Mouse (Mus musculus) embryonic fibroblast, embryonic 13.5 days (primary cell): Measurements from ENCODE around the gene Hsd17b3. TPM values are rescaled to one million over a fixed set of nuclear protein-coding genes. Genes with fewer than 3 reads are reported as not detected.
A peak's percentile ranks its signal among the peaks of the same experiment; 100 is the strongest.

Experiments
- H3K27ac ChIP-seq: 2 replicates; pipeline ENCODE4 v1.5.1; 2012; ENCODE audit warnings: low read length, control low read depth, inconsistent platforms; ENCODE audit not compliant: insufficient read depth
- H3K4me1 ChIP-seq: 2 replicates; pipeline ENCODE4 v1.6.1; 2011; ENCODE audit warnings: low read length; ENCODE audit not compliant: control insufficient read depth, insufficient read depth
- H3K4me3 ChIP-seq: 2 replicates; pipeline ENCODE4 v1.5.1; 2011; ENCODE audit warnings: mild to moderate bottlenecking, control low read depth, low read length; ENCODE audit not compliant: insufficient read depth
- CTCF ChIP-seq: IDR thresholded peaks from 2 replicates; pipeline ENCODE4 v1.5.1; 2011; ENCODE audit warnings: mild to moderate bottlenecking, control low read depth, low read length, moderate library complexity, borderline replicate concordance; ENCODE audit not compliant: insufficient read depth
- POLR2A ChIP-seq: IDR thresholded peaks from 2 replicates; pipeline ENCODE4 v1.6.1; 2011; ENCODE audit warnings: low read depth, mild to moderate bottlenecking, control low read depth, low read length, moderate library complexity
- polyA plus RNA-seq: library from polyadenylated mRNA; stranded (reverse); fragments of >200 nt; gene quantifications from 2 replicates; pipeline ENCODE4 v1.2.4, GENCODE M21; 2011; ENCODE audit warnings: low read depth; ENCODE audit not compliant: missing spikeins, insufficient read length

Hsd17b3 gene
- not detected in 2 replicates for polyA plus RNA-seq

DNA sequence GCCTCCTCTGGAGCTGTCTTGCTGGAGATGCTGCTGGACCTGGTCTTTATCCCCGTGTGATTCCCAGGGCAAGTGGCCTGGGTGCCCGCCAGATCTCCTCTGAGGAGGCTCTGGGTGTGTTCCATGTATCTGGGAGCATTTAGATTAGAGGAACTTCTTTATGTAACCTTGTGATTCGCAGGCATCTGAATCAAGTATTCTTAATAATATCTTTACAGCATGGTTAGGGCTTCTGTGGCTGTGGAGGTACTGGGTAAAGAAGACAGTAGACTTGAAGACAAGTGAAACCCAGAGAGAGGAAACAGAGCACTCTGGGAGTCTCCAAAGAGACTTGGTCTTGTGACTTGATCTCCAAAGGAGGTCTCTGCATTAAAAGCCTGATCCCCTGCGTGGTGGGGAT lies at the start of gene Hsd17b3:
Gene Hsd17b3, minus strand, starts transcription at position 101 of the 400 bp plus-strand sequence.
- no peak within 1 kb of the TSS for H3K4me3 ChIP-seq
- H3K27ac ChIP-seq = no peak within 1 kb of the TSS
- TF ChIP-seq CTCF (no peak), POLR2A (no peak)
- no peaks in the 10 kb centered on the region; the same call in 1 of the 2 replicates for H3K4me1 ChIP-seq

DNA sequence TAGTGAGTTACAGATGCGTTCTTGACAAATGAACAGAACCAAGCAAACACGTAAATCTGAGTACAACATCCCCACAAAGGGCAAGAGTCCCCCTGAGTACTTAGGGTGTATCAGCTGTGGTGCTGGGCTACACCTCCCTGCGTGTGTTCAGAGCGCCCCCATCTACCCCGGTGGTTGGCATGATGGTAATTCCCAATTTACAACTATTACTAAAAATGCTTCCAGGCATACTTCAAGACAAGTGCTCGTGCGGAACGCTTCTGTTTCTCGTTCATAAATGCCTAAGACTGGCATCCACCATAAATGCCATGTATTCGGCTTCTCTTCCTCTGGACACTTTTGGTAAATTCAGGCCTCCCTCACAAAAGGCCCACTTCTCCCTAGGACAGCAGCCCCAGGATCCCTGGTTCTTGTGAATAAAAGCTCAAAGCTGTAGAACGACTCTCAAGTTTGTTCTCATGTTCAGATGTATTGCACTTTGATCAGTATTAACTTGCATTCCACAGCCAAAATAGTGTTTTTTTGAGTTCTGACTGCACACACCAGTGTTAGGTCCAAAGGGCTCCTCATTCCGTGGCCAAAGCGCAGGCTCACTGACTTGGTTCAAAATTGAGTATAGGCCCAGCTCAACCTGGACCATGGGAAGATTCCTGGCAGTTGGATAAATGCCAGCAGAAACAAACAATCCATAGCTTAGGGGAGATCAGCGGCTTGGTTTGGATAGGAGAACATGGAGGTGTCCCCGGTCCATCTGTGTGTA lies 40.8 kb upstream of the Hsd17b3 start:
- Histone ChIP-seq H3K4me3 (peak overlapping the region; percentile 41), H3K4me1 (no peaks in the 10 kb centered on the region; the same call in 1 of the 2 replicates), H3K27ac (peak overlapping the region; percentile 45)
- TF ChIP-seq POLR2A (peak; percentile 43; the same call in 1 of the 2 replicates), CTCF (peak; percentile 59; the same call in 1 of the 2 replicates)

DNA sequence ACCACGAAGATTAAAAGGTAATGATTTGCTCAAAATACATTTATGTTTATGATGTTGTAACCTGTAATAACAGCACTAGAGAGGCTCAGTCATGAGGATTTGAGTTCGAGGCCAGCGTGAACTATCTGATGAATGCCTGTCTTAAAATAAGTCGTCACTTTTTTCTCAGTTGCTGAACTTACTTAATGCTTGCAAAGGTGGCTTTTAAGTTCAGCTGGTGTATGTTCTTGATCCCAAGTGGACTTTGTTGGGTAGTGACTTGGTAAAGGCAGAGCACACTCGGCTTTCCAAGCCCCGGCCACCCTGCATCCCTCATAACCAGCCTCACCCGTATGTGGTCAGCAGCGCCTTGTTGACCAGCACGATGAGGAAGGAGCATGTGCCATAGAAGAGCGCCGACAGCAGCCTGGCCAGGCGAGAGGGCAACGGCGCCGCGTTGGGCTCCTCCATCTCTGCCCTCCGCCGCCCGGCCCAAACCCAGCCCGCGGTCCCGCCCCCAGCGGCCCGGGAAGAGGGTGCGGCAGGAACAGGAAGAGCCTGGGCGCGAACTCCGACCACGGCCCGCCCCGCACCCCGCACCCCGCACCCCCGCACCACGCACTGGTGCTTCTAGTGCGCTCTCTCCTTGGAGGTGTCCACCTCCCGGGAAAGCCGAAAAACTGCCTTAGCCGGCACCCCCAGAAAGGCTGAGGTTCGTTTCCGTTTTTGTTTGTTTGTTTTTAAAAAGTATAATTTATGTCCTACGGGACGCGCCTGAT lies 40.0 kb upstream of the Hsd17b3 start, which contains the start of gene Slc35d2:
Gene Slc35d2, minus strand, starts transcription at position 511 of the 758 bp plus-strand sequence.
- TF ChIP-seq POLR2A = peak; percentile 88
- TF ChIP-seq CTCF = no peak
- H3K4me1 ChIP-seq = no peaks in the 10 kb centered on the region; the same call in 1 of the 2 replicates
- peak within 1 kb of the TSS; percentile 53 for H3K4me3 ChIP-seq
- peak within 1 kb of the TSS; percentile 45 for H3K27ac ChIP-seq

DNA sequence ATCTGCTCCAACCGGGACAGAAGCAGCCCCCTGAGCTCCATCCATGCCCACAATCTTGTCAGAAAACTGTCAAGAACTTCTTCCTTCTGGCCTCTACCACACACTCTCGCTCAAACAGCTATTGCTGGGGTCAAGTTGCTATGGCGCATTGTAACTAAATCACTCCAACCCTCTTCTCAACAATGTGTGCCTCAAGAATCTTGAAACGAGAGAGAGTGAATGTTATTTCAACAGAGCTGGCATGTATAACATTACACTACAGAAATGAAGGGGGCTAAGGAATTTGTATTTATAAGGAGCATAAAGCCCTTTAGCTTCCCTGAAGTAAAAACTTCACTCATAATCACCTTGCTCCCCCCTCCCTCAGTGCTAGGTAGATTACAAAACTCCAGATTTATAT lies 37.3 kb upstream of the Hsd17b3 start:
- Histone ChIP-seq H3K4me1 (no peaks in the 10 kb centered on the region; the same call in 1 of the 2 replicates), H3K4me3 (no peak overlapping the region), H3K27ac (no peak overlapping the region)
- TF ChIP-seq POLR2A (no peak), CTCF (no peak)

DNA sequence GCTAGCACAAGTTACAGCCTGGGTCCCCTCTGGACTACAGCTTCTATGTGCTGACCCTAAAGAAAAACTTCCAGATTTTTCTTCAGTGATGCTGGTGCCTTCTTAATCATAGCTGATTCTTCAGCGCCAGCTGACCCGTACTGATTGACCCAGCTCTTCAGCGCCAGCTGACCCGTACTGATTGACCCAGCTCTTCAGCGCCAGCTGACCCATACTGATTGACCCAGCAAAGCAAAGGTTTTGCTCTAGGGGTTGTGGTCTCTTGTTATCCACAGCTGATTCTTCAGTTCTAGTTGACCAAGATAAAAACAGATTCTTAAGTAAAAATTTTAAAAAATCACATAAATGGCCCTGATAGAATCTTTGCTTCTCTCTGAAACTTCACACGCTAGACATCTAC lies 35.9 kb upstream of the Hsd17b3 start:
- Histone ChIP-seq H3K27ac (no peak overlapping the region), H3K4me3 (no peak overlapping the region), H3K4me1 (no peaks in the 10 kb centered on the region; the same call in 1 of the 2 replicates)
- TF ChIP-seq CTCF (no peak), POLR2A (no peak)

DNA sequence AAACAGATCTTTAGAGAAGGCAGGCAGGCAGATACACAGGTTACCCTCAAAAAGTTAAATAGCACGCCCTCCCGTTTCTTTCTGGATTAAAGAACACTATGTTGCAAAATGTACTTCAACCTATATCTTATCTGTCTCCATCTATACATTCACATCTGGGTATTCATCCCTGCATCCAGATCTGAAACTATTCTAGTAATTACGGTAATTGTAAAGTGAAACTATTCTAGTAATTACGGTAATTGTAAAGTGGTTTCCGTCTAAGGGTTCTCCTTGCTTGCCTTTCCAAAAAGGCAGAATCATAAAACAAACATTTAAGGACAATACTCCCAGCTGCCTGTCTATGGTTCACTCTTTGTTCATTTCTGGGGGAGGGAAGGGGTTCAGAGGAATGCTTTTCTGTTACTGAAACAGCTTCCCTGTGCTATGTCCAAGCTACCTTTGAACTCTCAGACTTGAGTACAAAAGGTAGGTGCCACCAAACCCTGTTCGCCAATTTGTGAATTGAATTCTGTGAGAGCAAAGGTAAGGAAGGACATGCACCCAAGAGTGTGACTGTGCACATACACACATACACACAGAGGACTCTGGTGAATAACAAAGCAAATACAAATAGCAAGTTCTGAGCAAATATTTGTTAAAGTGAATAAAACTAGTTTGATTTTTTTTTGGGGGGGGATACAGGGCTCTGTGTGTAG lies 34.6 kb upstream of the Hsd17b3 start:
- Histone ChIP-seq H3K4me3 (no peak overlapping the region), H3K4me1 (no peaks in the 10 kb centered on the region; the same call in 1 of the 2 replicates), H3K27ac (no peak overlapping the region)
- TF ChIP-seq POLR2A = no peak
- no peak for TF ChIP-seq CTCF

DNA sequence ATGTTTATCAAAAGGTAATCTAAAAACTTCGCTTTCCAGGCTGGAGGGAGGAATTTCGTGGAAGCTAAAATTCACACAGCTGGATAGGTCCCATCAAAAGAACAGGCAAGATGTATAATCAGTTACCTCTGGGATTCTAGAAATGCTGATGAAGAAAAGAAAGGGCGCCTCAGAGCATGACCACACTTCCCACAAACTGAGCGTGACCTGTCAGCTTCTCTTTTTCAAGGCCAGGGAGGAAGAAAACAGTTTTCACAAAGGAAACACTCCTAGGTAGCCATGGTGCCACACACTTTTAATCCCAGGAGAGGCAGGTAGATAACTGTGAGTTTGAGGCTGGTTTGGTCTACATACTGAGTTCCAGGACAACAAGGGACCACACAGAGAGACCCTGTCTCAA lies 31.7 kb upstream of the Hsd17b3 start:
- H3K4me1 ChIP-seq = no peaks in the 10 kb centered on the region
- H3K27ac ChIP-seq = no peak overlapping the region
- no peak for TF ChIP-seq POLR2A
- no peak for TF ChIP-seq CTCF
- H3K4me3 ChIP-seq = no peak overlapping the region

DNA sequence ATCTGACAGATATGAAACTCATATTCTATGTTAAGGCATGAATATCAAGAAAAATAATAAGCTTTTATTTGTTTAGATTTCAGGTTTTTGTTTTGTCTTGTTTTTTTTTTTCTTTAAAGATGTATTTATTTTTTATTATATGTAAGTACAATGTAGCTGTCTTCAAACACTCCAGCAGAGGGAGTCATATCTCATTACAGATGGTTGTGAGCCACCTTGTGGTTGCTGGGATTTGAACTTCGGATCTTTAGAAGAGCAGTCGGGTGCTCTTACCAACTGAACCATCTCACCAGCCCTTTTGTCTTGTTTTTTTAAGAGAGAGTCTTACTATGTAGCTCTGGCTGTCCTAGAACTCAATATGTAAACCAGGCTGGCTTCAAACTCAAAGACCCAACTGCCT lies 28.4 kb upstream of the Hsd17b3 start:
- Histone ChIP-seq H3K4me3 (no peak overlapping the region), H3K4me1 (no peaks in the 10 kb centered on the region), H3K27ac (no peak overlapping the region)
- no peak for TF ChIP-seq CTCF
- no peak for TF ChIP-seq POLR2A

DNA sequence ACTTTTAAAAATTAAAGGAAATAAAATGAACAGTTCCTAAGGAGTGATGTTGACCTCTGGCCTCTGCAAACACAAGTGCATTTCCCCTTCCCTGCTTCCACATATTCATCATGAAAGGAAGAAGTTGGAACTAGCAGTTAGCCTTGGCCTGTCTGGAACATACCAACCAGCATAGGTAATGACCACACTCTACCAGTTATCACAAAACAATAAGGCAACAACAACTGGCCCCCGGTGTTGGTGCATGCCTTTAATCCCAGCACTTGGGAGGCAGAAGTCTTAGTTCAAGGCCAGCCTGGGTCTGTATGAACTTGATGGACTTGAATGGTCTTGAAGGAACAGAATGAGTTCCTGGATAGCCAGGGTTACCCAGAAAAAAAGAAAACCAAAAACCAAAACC lies 21.4 kb upstream of the Hsd17b3 start:
- H3K27ac ChIP-seq = no peak overlapping the region
- H3K4me1 ChIP-seq = peaks cover 11% of the 10 kb centered on the region
- no peak for TF ChIP-seq CTCF
- no peak for TF ChIP-seq POLR2A
- H3K4me3 ChIP-seq = no peak overlapping the region
